Mouse (Mus musculus): ENCODE results near the gene Wasf3. TPM values are rescaled to one million over a fixed set of nuclear protein-coding genes. Genes with fewer than 3 reads are reported as not detected.
A peak's percentile ranks its signal among the peaks of the same experiment; 100 is the strongest.

The Wasf3 gene
- polyA plus RNA-seq, 1 experiment = 35.7 TPM

- TF ChIP-seq CTCF (IDR thresholded peaks at IDR 0.05; ENCODE audit: borderline replicate concordance, extremely low read depth, insufficient read depth, insufficient read length) (no peak), POLR2A (IDR thresholded peaks at IDR 0.05; ENCODE audit: borderline replicate concordance, extremely low read depth, insufficient read depth, insufficient read length, poor library complexity, severe bottlenecking) (no peak)
- peak; percentile 71 for DNase-seq (ENCODE audit: low read depth)
Observed at GRCm38 (mm10) chr5:146402311-146402710, 17.5 kb downstream of the Wasf3 start.

- DNase-seq (ENCODE audit: low read depth) = no peak
- no peak for TF ChIP-seq CTCF (IDR thresholded peaks at IDR 0.05; ENCODE audit: borderline replicate concordance, extremely low read depth, insufficient read depth, insufficient read length)
- TF ChIP-seq POLR2A (IDR thresholded peaks at IDR 0.05; ENCODE audit: borderline replicate concordance, extremely low read depth, insufficient read depth, insufficient read length, poor library complexity, severe bottlenecking) = no peak
Observed at GRCm38 (mm10) chr5:146403923-146404322, 19.1 kb downstream of the Wasf3 start.

GRCm38 (mm10) chr5:146406133-146406532, 21.3 kb downstream of the Wasf3 start:
- TF ChIP-seq POLR2A (IDR thresholded peaks at IDR 0.05; ENCODE audit: borderline replicate concordance, extremely low read depth, insufficient read depth, insufficient read length, poor library complexity, severe bottlenecking) = no peak
- peak; percentile 42; the same call in 1 of the 2 replicates for TF ChIP-seq CTCF (IDR thresholded peaks at IDR 0.05; ENCODE audit: borderline replicate concordance, extremely low read depth, insufficient read depth, insufficient read length)
- DNase-seq (ENCODE audit: low read depth) = no peak

- TF ChIP-seq CTCF (IDR thresholded peaks at IDR 0.05; ENCODE audit: borderline replicate concordance, extremely low read depth, insufficient read depth, insufficient read length) (no peak), POLR2A (IDR thresholded peaks at IDR 0.05; ENCODE audit: borderline replicate concordance, extremely low read depth, insufficient read depth, insufficient read length, poor library complexity, severe bottlenecking) (no peak)
- no peak for DNase-seq (ENCODE audit: low read depth)
Observed at GRCm38 (mm10) chr5:146407791-146408190, 23.0 kb downstream of the Wasf3 start.

GRCm38 (mm10) chr5:146408604-146409003, 23.8 kb downstream of the Wasf3 start:
- no peak for TF ChIP-seq POLR2A (IDR thresholded peaks at IDR 0.05; ENCODE audit: borderline replicate concordance, extremely low read depth, insufficient read depth, insufficient read length, poor library complexity, severe bottlenecking)
- TF ChIP-seq CTCF (IDR thresholded peaks at IDR 0.05; ENCODE audit: borderline replicate concordance, extremely low read depth, insufficient read depth, insufficient read length) = no peak
- DNase-seq (ENCODE audit: low read depth) = peak; percentile 36

- no peak for TF ChIP-seq POLR2A (IDR thresholded peaks at IDR 0.05; ENCODE audit: borderline replicate concordance, extremely low read depth, insufficient read depth, insufficient read length, poor library complexity, severe bottlenecking)
- no peak for TF ChIP-seq CTCF (IDR thresholded peaks at IDR 0.05; ENCODE audit: borderline replicate concordance, extremely low read depth, insufficient read depth, insufficient read length)
- peak; percentile 20 for DNase-seq (ENCODE audit: low read depth)
Observed at GRCm38 (mm10) chr5:146410821-146411220, 26.0 kb downstream of the Wasf3 start.

- TF ChIP-seq POLR2A (IDR thresholded peaks at IDR 0.05; ENCODE audit: borderline replicate concordance, extremely low read depth, insufficient read depth, insufficient read length, poor library complexity, severe bottlenecking) (no peak), CTCF (IDR thresholded peaks at IDR 0.05; ENCODE audit: borderline replicate concordance, extremely low read depth, insufficient read depth, insufficient read length) (no peak)
- DNase-seq (ENCODE audit: low read depth) = peak; percentile 57
Observed at GRCm38 (mm10) chr5:146412743-146413430, 28.1 kb downstream of the Wasf3 start.

GRCm38 (mm10) chr5:146414611-146415010, 29.8 kb downstream of the Wasf3 start:
- TF ChIP-seq POLR2A (IDR thresholded peaks at IDR 0.05; ENCODE audit: borderline replicate concordance, extremely low read depth, insufficient read depth, insufficient read length, poor library complexity, severe bottlenecking) (no peak), CTCF (IDR thresholded peaks at IDR 0.05; ENCODE audit: borderline replicate concordance, extremely low read depth, insufficient read depth, insufficient read length) (no peak)
- DNase-seq (ENCODE audit: low read depth) = no peak

- DNase-seq (ENCODE audit: low read depth) = peak; percentile 69
- TF ChIP-seq CTCF (IDR thresholded peaks at IDR 0.05; ENCODE audit: borderline replicate concordance, extremely low read depth, insufficient read depth, insufficient read length) = no peak
- TF ChIP-seq POLR2A (IDR thresholded peaks at IDR 0.05; ENCODE audit: borderline replicate concordance, extremely low read depth, insufficient read depth, insufficient read length, poor library complexity, severe bottlenecking) = no peak
Observed at GRCm38 (mm10) chr5:146415218-146415617, 30.4 kb downstream of the Wasf3 start.

GRCm38 (mm10) chr5:146416331-146417110, 31.7 kb downstream of the Wasf3 start:
- DNase-seq (ENCODE audit: low read depth) = no peak
- TF ChIP-seq POLR2A (IDR thresholded peaks at IDR 0.05; ENCODE audit: borderline replicate concordance, extremely low read depth, insufficient read depth, insufficient read length, poor library complexity, severe bottlenecking) (no peak), CTCF (IDR thresholded peaks at IDR 0.05; ENCODE audit: borderline replicate concordance, extremely low read depth, insufficient read depth, insufficient read length) (no peak)

- no peak for TF ChIP-seq CTCF (IDR thresholded peaks at IDR 0.05; ENCODE audit: borderline replicate concordance, extremely low read depth, insufficient read depth, insufficient read length)
- TF ChIP-seq POLR2A (IDR thresholded peaks at IDR 0.05; ENCODE audit: borderline replicate concordance, extremely low read depth, insufficient read depth, insufficient read length, poor library complexity, severe bottlenecking) = no peak
- DNase-seq (ENCODE audit: low read depth) = peak; percentile 53
Observed at GRCm38 (mm10) chr5:146418092-146418491, 33.3 kb downstream of the Wasf3 start.

Data from brain, embryonic 14.5 days (tissue).